Mouse (Mus musculus): ENCODE measurements at regions not wholly inside any gene's neighbourhood (a gene's known extent, or its start where the extent isn't known, plus 50 kb on each side); places are given as distances from the start of the nearest gene placed in this dataset.

DNA sequence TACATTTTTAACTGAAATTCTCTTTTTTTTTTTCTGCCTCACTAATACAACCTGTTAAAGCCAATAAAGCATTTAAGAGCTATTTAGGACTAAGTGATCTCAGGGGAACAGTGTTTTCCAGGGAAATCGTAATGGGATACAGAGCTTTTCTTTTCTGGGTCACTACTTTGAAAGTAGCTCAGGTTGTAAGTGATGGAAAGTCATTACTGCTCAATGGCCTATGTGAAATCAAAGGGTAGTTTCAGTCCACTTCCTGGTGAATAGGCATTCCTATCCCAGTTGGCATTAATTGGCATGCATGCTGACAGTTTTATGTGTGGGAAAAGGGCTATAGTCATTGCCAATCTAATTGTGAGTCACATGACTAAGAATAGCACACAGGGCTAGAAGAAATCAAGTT is 775.9 kb upstream of the Lingo2 start:
- peak; percentile 56; the same call in 1 of the 2 replicates for ATAC-seq (ENCODE audit: insufficient number of reproducible peaks, insufficient read depth, low FRiP score, low TSS enrichment, low read depth)
- 30% methylated on average over 1 of the region's 1 CpGs for WGBS

More for the DNA sequence above, 775.9 kb upstream of the Lingo2 start:
- no peaks in the 10 kb centered on the region for H3K4me1 ChIP-seq (replicated peaks)
- no peak overlapping the region for H3K9ac ChIP-seq (replicated peaks)
- H3K9me3 ChIP-seq, result peaks cover 3% of the 10 kb centered on the region; the same call in 1 of the 2 replicates
- H3K27ac ChIP-seq, result no peak overlapping the region
- H3K4me3 ChIP-seq (replicated peaks), result no peak overlapping the region
- no peak overlapping the region for H3K4me2 ChIP-seq
- no peaks in the 10 kb centered on the region for H3K36me3 ChIP-seq
- no peaks in the 10 kb centered on the region for H3K27me3 ChIP-seq
